In genomic region chr1:137814556-137814955, GRCm38 (mm10) we compare ENCODE assay signal across 18 mouse cellular contexts.
DNase-seq lines count a peak whose midpoint lies in the region; ATAC-seq lines count a peak whose summit lies in the region.
"Had no signal": no experiment of that assay in that cellular context is flagged by ENCODE, and none has a peak within 500 bp of the region (broad histone marks: within the 10 kb centered on the region; RNA-seq: fewer than 3 reads in every experiment).

No protein-coding gene starts in this region.

- no peak for ATAC-seq in CD4-positive, CD25-positive, alpha-beta regulatory T cell, adult 4 months
- ATAC-seq: activated CD4-positive, CD25-positive, alpha-beta regulatory T cell, adult 4 months; forebrain, embryonic 14.5 days; forebrain, embryonic 16.5 days had no signal

- peak; percentile 21 for DNase-seq in CD4-positive, CD25-positive, alpha-beta regulatory T cell, adult 2 months (ENCODE audit: low read depth, low spot score)
- peak; percentile 60 for DNase-seq in thymus, postnatal 0 days (ENCODE audit: low spot score)
- no peak for DNase-seq in thymus, adult 18-20 months
- peak; percentile 48 for DNase-seq in CD4-positive helper T cell, adult 2 months (ENCODE audit: low read depth, low spot score)
- peak; percentile 59 for DNase-seq in naive thymus-derived CD4-positive, alpha-beta T cell, adult 2 months (ENCODE audit: low read depth)
- DNase-seq in ovary, postnatal 36 days (ENCODE audit: low spot score), result no peak
- DNase-seq: adrenal gland, adult 8-10 months; adrenal gland, postnatal 14 days; B cell, adult 2 months; cerebellum, adult 11-12 months; cerebellum, adult 2 months; cerebellum, adult 9-10 months; cerebellum, postnatal 36 days; embryo, embryonic 11 days had no signal

Comparison
In these comparisons a context has a peak if more than half of its experiments do, and no peak if none do; other contexts are left out.
1. DNase-seq: peak in CD4-positive, CD25-positive, alpha-beta regulatory T cell, adult 2 months (single experiment), thymus, postnatal 0 days (single experiment), CD4-positive helper T cell, adult 2 months (single experiment) and naive thymus-derived CD4-positive, alpha-beta T cell, adult 2 months (single experiment); none in thymus, adult 18-20 months (0 of 2) and ovary, postnatal 36 days (single experiment).